Mouse (Mus musculus) thymus, postnatal 36 days (tissue): Measurements from ENCODE around the gene Dynlt1b.
A peak's percentile ranks its signal among the peaks of the same experiment; 100 is the strongest.
"Not testable (repeated sequence)": the region's sequence is repeated elsewhere in the genome, so short reads cannot be mapped to it uniquely, and the experiment has no call there.

Experiments used
- DNase-seq, 2 experiments: peaks; one replicate each; pipeline ENCODE4 v3.0.0; 2022; ENCODE audit warnings: mixed read lengths in 2 of 2

Gene Dynlt1b

GRCm38 (mm10) chr17:6424294-6424980, 5.5 kb upstream of the Dynlt1b start:
- DNase-seq, result peak; percentile 64 to 69

- not testable (repeated sequence) for DNase-seq
Observed at GRCm38 (mm10) chr17:6425325-6425724, 4.6 kb upstream of the Dynlt1b start.

DNA sequence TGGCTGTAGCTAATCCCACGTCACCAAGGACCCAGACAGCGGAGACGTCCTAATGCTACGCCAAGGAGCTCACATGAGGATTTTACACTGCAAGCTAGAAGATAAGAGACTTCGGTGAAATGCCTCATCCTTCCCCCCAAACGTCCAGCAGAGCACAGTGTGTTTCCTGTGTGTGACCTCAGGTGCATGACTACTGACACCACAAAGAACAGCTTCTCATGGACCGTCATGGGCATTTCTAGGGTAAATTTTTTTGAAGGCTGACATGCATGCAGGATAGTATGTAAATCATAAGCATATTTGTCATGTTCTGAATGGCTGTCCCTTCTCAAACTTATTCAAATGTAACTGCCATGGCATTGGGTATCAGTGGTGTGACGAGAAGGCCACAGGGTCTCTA, 3.0 kb upstream of the Dynlt1b start:
- DNase-seq, result not testable (repeated sequence)

DNA sequence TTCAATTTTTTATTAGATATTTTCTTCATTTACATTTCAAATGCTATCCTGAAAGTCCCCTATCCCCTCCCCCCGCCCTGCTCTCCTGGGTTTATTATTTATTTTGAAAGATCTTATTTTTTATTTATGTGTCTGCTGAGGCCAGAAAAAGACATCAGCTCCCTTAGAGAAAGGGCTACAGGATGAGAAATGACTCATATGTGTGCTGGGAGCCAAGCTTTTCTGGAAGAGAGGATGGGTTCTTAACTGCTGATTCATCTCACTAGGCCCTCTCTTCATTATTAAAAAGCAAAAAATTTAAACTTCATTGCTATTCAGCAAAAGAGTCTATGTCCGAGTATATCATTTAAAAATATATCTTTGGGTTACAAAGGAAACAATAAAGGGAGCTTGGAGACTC, 986 bp upstream of the Dynlt1b start:
- DNase-seq, result not testable (repeated sequence)

- not testable (repeated sequence) for DNase-seq
Observed at GRCm38 (mm10) chr17:6430410-6431001, 594 bp downstream of the Dynlt1b start.

DNA sequence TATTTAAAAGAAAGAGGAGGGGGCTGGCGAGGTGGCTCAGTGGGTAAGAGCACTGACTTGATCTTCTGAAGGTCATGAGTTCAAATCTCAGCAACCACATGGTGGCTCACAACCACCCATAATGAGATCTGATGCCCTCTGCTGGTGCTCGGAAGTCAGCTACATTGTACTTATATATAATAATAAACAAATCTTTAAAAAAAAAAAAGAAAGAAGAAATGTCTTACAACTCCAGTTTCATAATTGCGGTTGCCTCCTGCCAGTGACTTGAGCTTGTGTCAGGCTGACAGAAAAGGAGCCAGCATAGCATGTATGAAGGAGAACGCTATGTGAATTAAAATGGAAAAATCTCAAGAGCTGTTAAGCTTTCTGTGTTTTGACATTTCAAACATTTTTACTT, 2.5 kb downstream of the Dynlt1b start:
- peak in 1 of 2 experiments; percentile 24 for DNase-seq

DNA sequence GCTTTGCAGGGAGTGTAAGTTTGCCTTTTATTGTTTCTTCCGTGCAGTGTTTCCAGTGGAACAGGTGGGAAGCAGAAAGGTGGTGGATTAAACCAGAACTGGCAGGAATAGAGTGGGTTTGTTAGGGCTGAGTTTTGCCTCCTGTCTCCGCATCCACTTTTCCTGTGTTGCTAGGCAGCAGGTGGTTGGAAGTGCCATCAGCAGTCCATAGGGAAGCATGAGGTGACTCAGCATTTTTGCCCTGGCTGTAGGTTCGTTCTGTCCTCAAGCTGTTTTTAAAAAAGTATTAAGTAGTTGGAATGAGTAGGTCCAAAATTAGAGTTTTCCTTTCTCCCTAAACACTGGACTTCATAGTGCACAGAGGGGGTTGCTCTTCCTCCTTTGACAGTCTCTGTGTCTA, 3.8 kb downstream of the Dynlt1b start:
- not testable (repeated sequence) for DNase-seq

DNA sequence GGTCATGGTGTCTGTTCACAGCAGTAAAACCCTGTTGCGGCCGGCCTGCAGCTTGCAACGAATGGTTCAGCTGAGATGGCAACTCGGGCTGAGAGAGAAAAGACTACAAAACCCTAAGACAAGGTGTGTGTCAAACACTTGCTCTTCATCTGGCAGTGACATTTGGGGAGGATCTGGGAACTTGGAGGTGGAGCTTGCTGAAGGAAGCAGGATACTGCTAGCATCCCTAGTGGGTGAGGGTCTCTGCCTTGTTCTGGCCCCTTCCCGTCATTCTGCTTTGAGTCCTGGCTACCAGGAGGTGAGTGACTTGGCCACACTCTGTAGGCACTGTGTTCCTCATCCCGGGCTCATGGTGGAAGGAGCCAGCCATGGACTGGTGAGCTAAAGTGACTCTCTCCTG, 8.2 kb downstream of the Dynlt1b start:
- DNase-seq, result not testable (repeated sequence)

DNA sequence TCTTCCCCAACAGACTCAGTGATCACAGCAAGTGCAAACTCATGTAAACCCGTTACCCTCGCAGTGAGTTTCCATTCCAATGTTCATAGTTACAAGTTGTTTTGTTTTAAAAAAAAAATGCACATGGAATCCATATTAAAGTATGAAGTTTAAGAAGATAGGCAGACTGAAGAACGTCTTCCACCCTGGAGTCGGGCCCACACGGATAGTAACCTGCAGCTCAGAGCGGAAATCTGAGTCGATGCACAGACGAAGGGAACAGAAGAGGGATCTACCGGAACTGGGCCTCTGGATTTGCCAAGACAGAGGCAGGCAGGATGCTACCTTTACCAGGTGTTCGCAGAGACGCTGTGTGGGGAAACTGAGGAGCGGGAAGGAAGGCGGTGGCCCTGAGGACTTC, 10.0 kb downstream of the Dynlt1b start:
- DNase-seq, result not testable (repeated sequence)

GRCm38 (mm10) chr17:6440493-6441077, 10.7 kb downstream of the Dynlt1b start:
- peak in 1 of 2 experiments; percentile 29 for DNase-seq

DNA sequence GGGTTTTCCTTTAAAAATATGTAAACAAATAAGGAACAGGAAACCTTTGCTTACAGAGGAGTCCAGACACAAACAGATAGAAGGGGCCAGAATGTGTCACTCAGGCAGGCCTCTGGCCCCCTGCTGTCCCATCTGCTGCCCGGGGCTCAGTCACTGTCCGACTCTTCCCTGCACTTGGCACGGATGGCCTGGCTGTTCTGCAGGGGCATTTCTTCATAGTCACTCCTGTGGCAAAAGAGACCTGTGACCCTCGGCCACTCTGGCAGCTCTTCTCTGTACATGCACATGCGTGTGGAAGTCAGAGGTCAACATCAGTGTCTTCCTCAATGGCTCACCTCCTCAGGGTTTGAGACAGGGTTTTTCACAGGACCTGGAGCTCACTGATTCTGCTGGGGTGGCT, 11.3 kb downstream of the Dynlt1b start:
- not testable (repeated sequence) for DNase-seq

DNA sequence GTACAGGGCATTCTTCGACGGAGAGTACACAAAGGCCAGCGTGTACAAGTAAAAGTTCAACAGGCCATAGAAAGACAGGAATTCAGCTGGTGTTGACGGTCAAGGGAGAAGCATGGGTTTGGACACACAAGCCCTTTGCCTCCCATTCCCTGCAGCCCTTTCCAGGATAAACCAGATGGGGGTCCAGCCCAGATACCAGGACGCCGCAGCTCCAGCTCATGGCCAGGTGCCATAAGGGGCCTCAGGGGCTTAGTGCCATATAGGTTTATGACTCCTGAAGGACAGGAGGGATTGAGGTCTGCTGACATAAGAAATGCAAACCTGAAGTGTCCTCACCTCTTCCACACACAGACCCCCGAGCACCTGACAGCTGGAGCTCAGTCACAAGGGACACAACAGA, 12.6 kb downstream of the Dynlt1b start:
- DNase-seq, result not testable (repeated sequence)

DNA sequence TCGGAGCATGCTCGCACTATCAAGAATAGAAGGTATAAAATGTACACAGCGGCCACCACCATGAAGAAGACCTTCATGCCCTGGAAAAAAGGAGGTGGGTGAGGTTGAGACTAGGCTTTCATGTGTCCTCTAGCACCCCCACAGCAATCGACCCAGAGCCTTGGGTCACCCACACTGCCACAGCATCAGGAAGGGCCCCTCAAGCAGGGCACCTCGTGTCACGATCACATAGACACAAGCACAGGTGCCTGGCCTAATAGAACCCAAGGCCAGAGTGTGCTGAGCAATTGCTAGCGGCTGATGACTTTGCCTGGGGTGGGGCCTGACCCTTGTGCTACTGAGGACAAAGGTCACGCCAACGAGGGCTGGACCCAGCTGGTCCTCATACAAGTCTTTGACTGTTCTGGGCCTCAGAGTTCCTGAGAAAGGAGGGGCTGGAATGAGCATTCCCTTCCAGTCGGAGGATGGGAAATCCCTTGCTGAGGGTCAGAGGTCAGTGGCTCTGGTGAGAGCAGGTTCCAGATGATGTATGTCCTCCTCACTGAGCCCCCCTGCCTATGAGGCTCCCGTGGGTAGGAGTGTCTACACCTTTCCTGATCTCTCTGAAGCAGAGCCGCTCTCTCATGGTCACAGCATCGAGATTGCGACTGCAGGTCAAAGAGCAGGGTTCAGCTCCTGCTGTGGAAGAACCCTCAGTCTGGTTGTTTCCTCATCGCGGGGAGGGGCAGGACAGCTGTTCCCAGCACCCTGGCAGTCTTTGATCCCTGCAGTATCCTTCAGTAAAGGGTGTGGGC, 16.1 kb downstream of the Dynlt1b start:
- not testable (repeated sequence) for DNase-seq

- not testable (repeated sequence) for DNase-seq
Observed at GRCm38 (mm10) chr17:6448293-6448692, 18.4 kb downstream of the Dynlt1b start.

- DNase-seq, result not testable (repeated sequence)
Observed at GRCm38 (mm10) chr17:6449166-6449565, 19.3 kb downstream of the Dynlt1b start.

GRCm38 (mm10) chr17:6451205-6451604, 21.3 kb downstream of the Dynlt1b start:
- DNase-seq, result peak in 1 of 2 experiments; percentile 18

DNA sequence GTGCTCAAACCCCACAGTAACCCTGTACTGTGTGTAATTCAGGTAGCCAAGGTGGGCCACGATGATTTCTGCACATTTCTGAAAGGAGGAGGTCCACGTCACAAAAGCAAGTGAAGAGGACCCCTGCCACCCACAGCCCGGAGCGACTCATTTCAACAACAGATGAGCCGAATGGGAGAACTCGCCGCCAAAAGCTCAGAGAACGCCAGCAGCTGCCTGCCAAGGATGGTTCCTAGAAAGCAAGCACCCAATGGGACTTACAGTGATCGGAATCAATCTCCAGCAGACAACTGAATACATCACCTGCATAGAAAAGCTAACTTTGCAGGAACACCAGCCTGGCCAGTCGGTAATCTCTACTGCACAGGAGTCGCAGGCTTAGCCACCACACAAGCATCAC, 22.8 kb downstream of the Dynlt1b start:
- DNase-seq, result not testable (repeated sequence)

GRCm38 (mm10) chr17:6454703-6455102, 24.8 kb downstream of the Dynlt1b start:
- not testable (repeated sequence) for DNase-seq

DNA sequence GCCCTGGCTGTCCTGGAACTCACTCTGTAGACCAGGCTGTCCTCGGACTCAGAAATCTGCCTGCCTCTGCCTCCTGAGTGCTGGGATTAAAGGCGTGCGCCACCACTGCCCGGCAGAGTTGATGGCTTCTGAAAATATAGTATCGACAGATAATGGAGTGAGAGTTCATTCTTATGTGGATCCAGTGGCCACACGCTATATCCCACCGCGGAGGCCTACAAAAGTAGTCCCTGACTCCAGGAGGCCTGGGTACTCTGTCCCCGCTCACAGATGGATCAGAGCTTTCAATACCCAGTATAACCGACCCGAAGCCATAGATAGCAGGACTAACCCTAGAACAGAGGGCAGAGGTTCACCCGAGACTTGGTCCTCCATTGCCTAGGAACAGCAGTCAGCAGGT, 26.0 kb downstream of the Dynlt1b start:
- not testable (repeated sequence) for DNase-seq

DNA sequence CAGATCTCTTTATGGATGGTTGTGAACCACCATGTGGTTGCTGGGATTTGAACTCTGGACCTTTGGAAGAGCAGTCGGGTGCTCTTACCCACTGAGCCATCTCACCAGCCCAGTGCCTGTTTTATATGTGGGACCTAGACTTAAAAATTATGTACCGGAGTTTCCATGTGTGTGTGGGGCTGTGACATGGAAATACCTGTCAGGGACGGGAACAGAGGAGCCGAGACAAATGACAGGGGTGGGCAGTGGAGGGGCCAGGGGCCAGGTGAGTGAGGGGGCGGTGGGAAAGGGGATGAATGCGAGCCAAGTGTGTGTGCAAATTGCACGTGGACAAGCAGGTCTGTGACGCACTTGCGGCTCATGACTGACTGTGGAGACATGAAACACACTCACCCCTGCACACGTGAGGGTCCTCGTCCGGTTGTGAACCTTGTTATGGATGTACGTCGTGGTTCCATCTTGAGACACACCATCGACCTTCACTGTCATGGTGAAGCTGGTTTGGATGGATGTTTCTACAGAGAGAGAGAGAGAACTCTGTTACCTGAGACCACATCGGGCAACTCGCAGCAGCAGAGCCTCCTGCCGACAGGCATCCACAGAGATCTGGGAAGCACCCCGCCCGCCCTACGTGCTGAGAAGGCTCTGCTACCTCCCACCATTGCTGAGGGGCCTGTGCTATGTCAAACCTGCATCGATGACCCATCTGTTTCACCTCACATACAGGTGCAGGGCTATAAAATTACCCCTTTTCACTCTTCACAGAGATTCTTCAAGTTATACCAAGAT, 26.9 kb downstream of the Dynlt1b start:
- DNase-seq, result not testable (repeated sequence)

DNA sequence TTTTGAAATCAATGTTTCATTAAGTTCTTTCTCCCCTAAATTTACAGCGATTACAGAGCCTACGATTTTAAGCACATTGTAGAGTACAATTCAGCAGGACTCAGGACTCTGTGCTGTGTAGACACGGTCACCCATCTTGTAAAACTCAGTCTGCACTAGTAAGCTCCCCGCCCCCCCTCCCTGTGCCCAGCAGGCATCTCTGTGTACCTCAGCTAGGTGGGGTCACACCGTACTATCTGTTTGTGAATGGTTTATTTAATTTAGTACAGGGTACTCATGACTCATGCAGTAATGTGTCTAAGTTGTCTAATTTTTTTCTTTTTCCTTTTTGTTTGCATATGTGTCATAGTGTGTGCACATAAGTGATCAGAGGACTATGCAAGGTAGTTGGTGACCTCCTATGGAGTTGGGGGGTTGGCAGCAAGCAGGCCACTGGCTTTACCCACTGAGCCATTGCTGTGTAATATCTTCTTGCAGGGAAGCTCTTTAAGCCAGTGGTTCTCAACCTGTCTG, 31.2 kb downstream of the Dynlt1b start:
- DNase-seq, result not testable (repeated sequence)

GRCm38 (mm10) chr17:6465735-6466134, 35.8 kb downstream of the Dynlt1b start:
- not testable (repeated sequence) for DNase-seq
